Mouse (Mus musculus) megakaryocyte, adult 5-6 weeks (primary cell): Measurements from ENCODE around the gene Smad9. TPM values are rescaled to one million over a fixed set of nuclear protein-coding genes. Genes with fewer than 3 reads are reported as not detected.

Experiments
- ATAC-seq: 2 replicates; pipeline ENCODE4 v1.8.0; 2016; ENCODE audit warnings: mild to moderate bottlenecking, inconsistent platforms; ENCODE audit not compliant: poor library complexity, severe bottlenecking
- total RNA-seq, 2 experiments: library from RNA; stranded (forward) in 1 of 2; stranded (reverse) in 1 of 2; fragments of 153-499, 151-499 nt in 1 of 2; fragments of 221-1000, 200-1000 nt in 1 of 2; gene quantifications; 2 replicates each; pipeline versions ENCODE4 v1.2.3 to v1.2.4; 2015 to 2017

The Smad9 gene
- total RNA-seq (2015) = not detected in 2 replicates
- not detected in 2 replicates for total RNA-seq (2017)

- no peak for ATAC-seq
Measured at GRCm38 (mm10) chr3:54755145-54756041, at the start of gene Smad9. Smad9 (plus strand) TSS chr3:54755582.

GRCm38 (mm10) chr3:54708972-54709371 lies 46.4 kb upstream of the Smad9 start:
- ATAC-seq = peak; percentile 95

- no peak for ATAC-seq
Measured at GRCm38 (mm10) chr3:54714253-54714652, 41.1 kb upstream of the Smad9 start, which contains the start of gene Gm21958. Gm21958 (minus strand) TSS chr3:54714353.

GRCm38 (mm10) chr3:54715461-54715860 lies 39.9 kb upstream of the Smad9 start:
- no peak for ATAC-seq

- ATAC-seq = no peak
Measured at GRCm38 (mm10) chr3:54717348-54717747, 38.0 kb upstream of the Smad9 start.

GRCm38 (mm10) chr3:54718947-54719346 lies 36.4 kb upstream of the Smad9 start:
- peak; percentile 97 for ATAC-seq

- peak; percentile 95 for ATAC-seq
Measured at GRCm38 (mm10) chr3:54723741-54724500, 31.5 kb upstream of the Smad9 start.

- ATAC-seq = no peak
Measured at GRCm38 (mm10) chr3:54725344-54725743, 30.0 kb upstream of the Smad9 start.

GRCm38 (mm10) chr3:54727588-54727987 lies 27.8 kb upstream of the Smad9 start:
- ATAC-seq = no peak

GRCm38 (mm10) chr3:54728100-54728499 lies 27.3 kb upstream of the Smad9 start:
- ATAC-seq = no peak

GRCm38 (mm10) chr3:54731626-54732150 lies 23.7 kb upstream of the Smad9 start:
- ATAC-seq = no peak

GRCm38 (mm10) chr3:54732371-54732770 lies 23.0 kb upstream of the Smad9 start:
- ATAC-seq = no peak

GRCm38 (mm10) chr3:54734411-54735246 lies 20.8 kb upstream of the Smad9 start:
- peak; percentile 78 for ATAC-seq

- peak; percentile 85 for ATAC-seq
Measured at GRCm38 (mm10) chr3:54735247-54736046, 19.9 kb upstream of the Smad9 start, which contains the start of the genes Exosc8 and Alg5. Exosc8 (minus strand) TSS chr3:54735393. Alg5 (plus strand) TSS chr3:54735539.

- no peak for ATAC-seq
Measured at GRCm38 (mm10) chr3:54736101-54736927, 19.1 kb upstream of the Smad9 start.

- ATAC-seq = no peak
Measured at GRCm38 (mm10) chr3:54737317-54737716, 18.1 kb upstream of the Smad9 start.

- no peak for ATAC-seq
Measured at GRCm38 (mm10) chr3:54741965-54742364, 13.4 kb upstream of the Smad9 start.

GRCm38 (mm10) chr3:54745799-54746198 lies 9.6 kb upstream of the Smad9 start:
- peak; percentile 63 for ATAC-seq

GRCm38 (mm10) chr3:54753411-54753810 lies 2.0 kb upstream of the Smad9 start:
- ATAC-seq = no peak
